In genomic region chr14:25487470-25487955, GRCm38 (mm10) we compare ENCODE assay signal across 9 mouse cellular contexts. TPM values are rescaled to one million over a fixed set of nuclear protein-coding genes. Genes with fewer than 3 reads are reported as not detected.
DNase-seq lines count a peak whose midpoint lies in the region; ATAC-seq and TF ChIP-seq lines count a peak whose summit lies in the region.
"Had no signal": no experiment of that assay in that cellular context is flagged by ENCODE, and none has a peak within 500 bp of the region (broad histone marks: within the 10 kb centered on the region; RNA-seq: fewer than 3 reads in every experiment).

No protein-coding gene starts in this region.

- TF ChIP-seq CTCF in layer of hippocampus, adult 2 months (conservative IDR thresholded peaks at IDR 0.05) = no peak

- 43% methylated on average over 7 of the region's 7 CpGs for WGBS in heart, embryonic 16.5 days
- WGBS in midbrain, embryonic 13.5 days = 91% methylated on average over 7 of the region's 7 CpGs

- peak overlapping the region; percentile 60 for H3K27ac ChIP-seq in layer of hippocampus, adult 2 months
- peak overlapping the region; percentile 92 for H3K27ac ChIP-seq in heart, embryonic 16.5 days (ENCODE audit: low read length)
- peak overlapping the region; percentile 68 for H3K27ac ChIP-seq in midbrain, embryonic 13.5 days

- ATAC-seq in cerebellum, adult (ENCODE audit: insufficient number of reproducible peaks, low FRiP score, low TSS enrichment) = peak; percentile 22
- ATAC-seq in heart, embryonic 16.5 days (replicated peaks; ENCODE audit: extremely low read depth, insufficient read depth, low FRiP score) = no peak
- no peak for ATAC-seq in midbrain, embryonic 13.5 days
- ATAC-seq: activated CD4-positive, CD25-positive, alpha-beta regulatory T cell, adult 4 months had no signal

- H3K4me1 ChIP-seq in heart, embryonic 16.5 days (ENCODE audit: control insufficient read depth, insufficient read depth, low read length) = peaks cover 91% of the 10 kb centered on the region
- H3K4me1 ChIP-seq in midbrain, embryonic 13.5 days (replicated peaks) = peaks cover 100% of the 10 kb centered on the region

- H3K4me2 ChIP-seq in heart, embryonic 16.5 days (ENCODE audit: low read depth, low read length) = peak overlapping the region; percentile 35
- H3K4me2 ChIP-seq in midbrain, embryonic 13.5 days (replicated peaks) = no peak overlapping the region

- H3K4me3 ChIP-seq in layer of hippocampus, adult 2 months = no peak overlapping the region
- H3K4me3 ChIP-seq in heart, embryonic 16.5 days (ENCODE audit: low read length) = no peak overlapping the region
- no peak overlapping the region for H3K4me3 ChIP-seq in midbrain, embryonic 13.5 days (replicated peaks)

- no peaks in the 10 kb centered on the region for H3K27me3 ChIP-seq in heart, embryonic 16.5 days (ENCODE audit: control insufficient read depth, insufficient read depth, low read length)
- H3K27me3 ChIP-seq in midbrain, embryonic 13.5 days = no peaks in the 10 kb centered on the region

- H3K36me3 ChIP-seq in heart, embryonic 16.5 days (ENCODE audit: control insufficient read depth, insufficient read depth) = no peaks in the 10 kb centered on the region
- H3K36me3 ChIP-seq in midbrain, embryonic 13.5 days = no peaks in the 10 kb centered on the region

- peak overlapping the region; percentile 64 for H3K9ac ChIP-seq in heart, embryonic 16.5 days (ENCODE audit: low read length)
- peak overlapping the region; percentile 7; the same call in 1 of the 2 replicates for H3K9ac ChIP-seq in midbrain, embryonic 13.5 days (replicated peaks)

- no peaks in the 10 kb centered on the region for H3K9me3 ChIP-seq in heart, embryonic 16.5 days (replicated peaks; ENCODE audit: control insufficient read depth, low read length)
- no peaks in the 10 kb centered on the region for H3K9me3 ChIP-seq in midbrain, embryonic 13.5 days

- no peak for DNase-seq in cerebellum, adult 11 months
- no peak for DNase-seq in layer of hippocampus, adult 2 months (ENCODE audit: low spot score in 2 of 2)
- DNase-seq in layer of hippocampus, postnatal 36 days = no peak
- no peak for DNase-seq in yolk sac, embryonic 10.5 days (ENCODE audit: low spot score)
- no peak for DNase-seq in left cerebral cortex, adult 11 months (ENCODE audit: low spot score)

RNA-seq across cellular contexts. Expression of gene Zmiz1, which starts 28.5 kb away (rescaled TPM):
- total RNA-seq in layer of hippocampus, adult 2 months (2021) = 10 to 100 TPM; 87.7 to 99.3 TPM
- total RNA-seq in layer of hippocampus, postnatal 36 days (2021) = 10 to 100 TPM; 88.1 to 94.5 TPM
- 20.6 and 22.6 TPM in 2 replicates for polyA plus RNA-seq in heart, embryonic 16.5 days (2015; fragmentation: Nextera tagmentation; extraction: Ambion mirVana)
- polyA plus RNA-seq in midbrain, embryonic 13.5 days (2015; fragmentation: Nextera tagmentation; extraction: Ambion mirVana) = 68.8 and 80.3 TPM in 2 replicates
